Mouse (Mus musculus): ENCODE results near the gene 4933416C03Rik.

The 4933416C03Rik gene

DNA sequence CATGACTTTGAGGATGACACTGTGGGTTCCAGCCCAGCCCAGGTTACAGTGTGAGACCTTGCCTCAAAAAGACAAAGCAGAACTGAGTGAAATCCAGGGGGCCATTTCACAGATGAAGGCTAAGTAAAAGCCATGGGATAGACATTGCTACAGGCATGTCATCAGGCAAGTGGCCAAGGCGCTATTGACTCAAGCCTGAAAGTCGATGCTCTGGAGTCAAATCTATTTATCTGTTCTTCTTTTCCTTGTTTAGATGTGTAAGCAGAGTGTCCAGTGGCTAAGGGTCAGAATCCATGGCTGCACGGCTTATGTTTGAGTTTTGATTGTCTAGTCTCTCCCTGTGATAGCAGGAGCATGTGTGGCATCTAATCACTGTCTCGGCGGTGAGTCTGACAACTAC is 35.1 kb downstream of the 4933416C03Rik start:
- DNase-seq: no peak

DNA sequence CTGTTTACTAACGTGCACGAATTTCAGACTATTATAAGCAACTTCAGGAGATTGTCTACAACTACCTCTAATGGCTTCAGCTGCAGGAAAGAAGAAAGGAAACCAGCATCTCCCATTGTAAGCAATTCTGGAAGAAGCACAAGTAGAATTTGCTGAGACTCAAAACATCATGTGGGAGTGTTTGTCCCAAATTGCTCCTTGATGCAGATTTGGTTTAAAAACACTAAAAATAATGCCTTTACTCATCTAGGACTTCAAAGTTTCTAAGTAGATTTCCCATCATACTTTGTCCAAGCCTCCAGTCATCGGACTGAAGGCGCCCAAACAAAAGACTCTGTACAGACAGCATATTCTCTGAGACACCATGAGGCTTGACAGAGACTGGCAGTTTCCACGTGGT is 37.8 kb downstream of the 4933416C03Rik start:
- DNase-seq: no peak

All from kidney, adult 8-10 months (tissue).